Mouse (Mus musculus) myocyte (in vitro differentiated cells): ENCODE results near the gene Yaf2. TPM values are rescaled to one million over a fixed set of nuclear protein-coding genes. Genes with fewer than 3 reads are reported as not detected.
"Not testable (repeated sequence)": the region's sequence is repeated elsewhere in the genome, so short reads cannot be mapped to it uniquely, and the experiment has no call there.

Experiments used
- H3K27me3 ChIP-seq: one replicate; pipeline ENCODE4 v1.6.1; 2011; ENCODE audit not compliant: control insufficient read depth, insufficient read depth, insufficient read length
- H3K36me3 ChIP-seq: one replicate; pipeline ENCODE4 v1.6.1; 2011; ENCODE audit not compliant: control insufficient read depth, insufficient read depth
- H3K4me2 ChIP-seq: one replicate; pipeline ENCODE4 v1.6.1; 2011; ENCODE audit warnings: low read depth, control low read depth
- H3K4me3 ChIP-seq: one replicate; pipeline ENCODE4 v1.5.1; 2011; ENCODE audit warnings: mild to moderate bottlenecking, control low read depth, moderate library complexity
- H3K79me2 ChIP-seq: one replicate; pipeline ENCODE4 v1.6.1; 2011; ENCODE audit not compliant: control insufficient read depth, insufficient read depth
- H3ac ChIP-seq: one replicate; pipeline ENCODE4 v1.6.1; 2011; ENCODE audit not compliant: control insufficient read depth, insufficient read length
- CEBPB ChIP-seq: IDR thresholded peaks from 2 replicates; pipeline ENCODE4 v1.6.1; 2011; ENCODE audit warnings: mild to moderate bottlenecking, moderate library complexity; ENCODE audit not compliant: poor library complexity, insufficient read depth, severe bottlenecking
- E2F4 ChIP-seq: IDR thresholded peaks from one replicate; pipeline ENCODE4 v1.6.1; 2011; ENCODE audit warnings: mild to moderate bottlenecking, control low read depth, moderate library complexity; ENCODE audit not compliant: insufficient read depth
- MAX ChIP-seq: IDR thresholded peaks from one replicate; pipeline ENCODE4 v1.6.1; 2011; ENCODE audit warnings: low read depth, mild to moderate bottlenecking, control low read depth
- MYOD1 ChIP-seq, 3 experiments: IDR thresholded peaks; one replicate each; pipeline ENCODE4 v1.6.1; 2011; ENCODE audit warnings: control low read depth in 2 of 3, low read depth in 2 of 3, mild to moderate bottlenecking in 2 of 3, moderate library complexity in 1 of 3; ENCODE audit not compliant: insufficient read length in 2 of 3, control insufficient read depth in 1 of 3
- MYOG ChIP-seq, 3 experiments: IDR thresholded peaks; one replicate each; pipeline ENCODE4 v1.6.1; 2011; ENCODE audit warnings: control low read depth in 2 of 3, low read depth in 2 of 3, mild to moderate bottlenecking in 2 of 3; ENCODE audit not compliant: insufficient read length in 2 of 3, control insufficient read depth in 1 of 3, insufficient read depth in 1 of 3
- POLR2A ChIP-seq: IDR thresholded peaks from one replicate; pipeline ENCODE4 v1.6.1; 2011; ENCODE audit warnings: low read depth, mild to moderate bottlenecking, control low read depth, moderate library complexity; ENCODE audit not compliant: insufficient read length
- POLR2AphosphoS2 ChIP-seq: IDR thresholded peaks from one replicate; pipeline ENCODE4 v1.6.1; 2011; ENCODE audit warnings: low read depth, control low read depth; ENCODE audit not compliant: insufficient read length
- REST ChIP-seq: IDR thresholded peaks from one replicate; pipeline ENCODE4 v1.6.1; 2011; ENCODE audit warnings: mild to moderate bottlenecking, control low read depth, moderate library complexity; ENCODE audit not compliant: insufficient read depth, insufficient read length
- SRF ChIP-seq: IDR thresholded peaks from one replicate; pipeline ENCODE4 v1.6.1; 2011; ENCODE audit warnings: low read depth; ENCODE audit not compliant: control insufficient read depth, insufficient read length
- TCF3 ChIP-seq: IDR thresholded peaks from one replicate; pipeline ENCODE4 v1.6.1; 2011; ENCODE audit warnings: low read depth, control low read depth; ENCODE audit not compliant: insufficient read length
- USF1 ChIP-seq: IDR thresholded peaks from one replicate; pipeline ENCODE4 v1.6.1; 2011; ENCODE audit warnings: low read depth, mild to moderate bottlenecking, control low read depth, moderate library complexity
- polyA plus RNA-seq: library from polyadenylated mRNA; unstranded; fragments of >200 nt; fragmentation: generic; extraction: Trizol; gene quantifications from one replicate; pipeline ENCODE4 v1.2.1, GENCODE M21; 2012; ENCODE audit warnings: missing spikeins

Yaf2 gene
- polyA plus RNA-seq, 1 experiment, result 22.1 TPM

DNA sequence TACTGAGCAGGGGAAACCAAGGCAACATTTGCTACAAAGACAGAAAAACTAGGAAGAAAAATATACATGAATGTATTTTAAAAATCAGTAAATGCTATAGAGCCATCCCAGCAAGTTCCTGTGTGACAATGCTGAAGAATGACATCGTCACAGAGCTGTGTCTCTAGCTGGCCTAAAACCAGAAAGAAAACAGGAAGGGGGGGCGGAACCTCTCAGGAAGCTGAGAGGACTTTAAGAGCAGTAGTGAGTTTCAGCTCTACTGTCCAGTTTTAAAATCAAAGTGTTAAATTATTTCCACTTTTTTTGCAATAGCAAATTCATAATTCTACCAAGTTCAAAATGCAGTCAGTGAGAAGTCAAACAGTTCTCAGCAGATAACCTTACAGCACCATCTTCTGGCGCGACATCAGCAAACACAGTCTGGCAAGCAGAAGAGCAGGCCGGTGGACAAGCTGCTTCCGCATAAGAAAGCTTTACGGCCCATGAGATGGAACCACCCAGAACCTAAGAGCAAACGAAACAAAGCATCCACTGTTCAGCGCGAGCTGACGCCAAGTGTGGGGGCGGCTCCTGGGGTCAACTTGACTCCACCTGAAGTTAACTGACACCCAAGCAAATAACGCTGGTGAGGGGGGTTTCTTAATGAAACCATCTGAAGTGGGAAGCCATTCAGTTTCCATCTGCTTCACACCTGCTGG lies 85.0 kb downstream of the Yaf2 start:
- TF ChIP-seq MYOG (IDR thresholded peaks at IDR 0.05; ENCODE audit: control insufficient read depth in 1 of 3, insufficient read depth in 1 of 3, insufficient read length in 2 of 3, low read depth in 2 of 3) (no peak), REST (no peak), USF1 (no peak), POLR2A (no peak), SRF (no peak), TCF3 (no peak), MYOD1 (IDR thresholded peaks at IDR 0.05; ENCODE audit: control insufficient read depth in 1 of 3, insufficient read length in 2 of 3, low read depth in 2 of 3) (no peak), MAX (no peak), E2F4 (no peak)
- Histone ChIP-seq H3ac (no peak overlapping the region), H3K36me3 (peaks cover 24% of the 10 kb centered on the region)

DNA sequence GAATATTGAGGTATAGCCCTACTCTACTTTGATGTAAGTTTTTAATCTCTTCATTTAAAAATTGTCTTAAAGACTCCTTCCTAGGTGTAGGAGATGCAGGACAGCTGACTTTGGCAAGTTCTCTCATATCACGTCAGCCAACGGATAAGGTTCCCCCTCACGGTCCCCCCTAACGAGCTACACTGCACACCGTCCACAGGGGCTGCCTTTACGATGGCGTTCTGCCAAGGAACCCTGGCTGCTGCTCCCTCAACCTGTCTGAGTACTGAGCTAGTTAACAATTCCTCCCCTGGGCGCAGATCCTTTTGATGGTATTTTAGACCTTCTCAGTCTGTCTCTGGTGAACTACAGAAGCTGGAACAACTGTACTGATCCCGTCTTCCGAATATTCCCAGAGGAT lies 93.5 kb downstream of the Yaf2 start:
- H3K27me3 ChIP-seq, result no peaks in the 10 kb centered on the region
- TF ChIP-seq TCF3 (no peak), CEBPB (no peak), REST (no peak), POLR2AphosphoS2 (no peak)
- no peak overlapping the region for H3K4me2 ChIP-seq
- H3K4me3 ChIP-seq, result no peak overlapping the region
- H3K36me3 ChIP-seq, result peaks cover 43% of the 10 kb centered on the region
- no peak overlapping the region for H3ac ChIP-seq
- H3K79me2 ChIP-seq, result no peaks in the 10 kb centered on the region

More for the DNA sequence above, 85.0 kb downstream of the Yaf2 start:
- Histone ChIP-seq H3K79me2 (no peaks in the 10 kb centered on the region), H3K4me3 (no peak overlapping the region), H3K4me2 (no peak overlapping the region), H3K27me3 (no peaks in the 10 kb centered on the region)

DNA sequence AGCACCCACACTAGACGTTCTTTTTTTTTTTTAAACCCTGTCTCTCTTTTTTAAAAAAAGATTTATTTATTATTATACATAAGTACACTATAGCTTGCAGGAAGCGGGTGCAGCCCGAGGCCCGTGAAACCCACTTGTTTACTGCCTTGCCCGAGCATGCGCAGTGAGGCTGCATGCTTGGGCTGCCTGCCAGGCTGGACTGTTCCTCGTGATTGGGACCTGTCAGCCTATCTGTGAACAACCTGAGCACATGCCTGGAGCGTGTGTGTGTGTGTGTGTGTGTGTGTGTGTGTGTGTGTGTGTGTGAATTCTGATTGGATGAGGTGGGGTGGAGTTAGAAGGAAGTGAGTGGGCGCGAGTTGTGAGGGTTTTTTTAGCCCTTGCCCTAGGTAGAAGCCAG lies 100.3 kb downstream of the Yaf2 start:
- H3K36me3 ChIP-seq, result peaks cover 15% of the 10 kb centered on the region
- H3K79me2 ChIP-seq, H3ac ChIP-seq, H3K27me3 ChIP-seq, H3K4me2 ChIP-seq, H3K4me3 ChIP-seq: not testable (repeated sequence)

Other genes with a start within 250 kb of the Yaf2 start
- 3.6 TPM for gene Gxylt1, start 61.8 kb downstream of the Yaf2 start, polyA plus RNA-seq
- 91.9 TPM for gene Zcrb1, start 61.4 kb upstream of the Yaf2 start, polyA plus RNA-seq
- gene Pphln1, start 61.4 kb upstream of the Yaf2 start, polyA plus RNA-seq, result 20.4 TPM